Mouse (Mus musculus) embryonic fibroblast, embryonic 13.5 days (primary cell): ENCODE measurements around the gene Vmn1r128. TPM values are rescaled to one million over a fixed set of nuclear protein-coding genes. Genes with fewer than 3 reads are reported as not detected.
"Not testable (repeated sequence)": the region's sequence is repeated elsewhere in the genome, so short reads cannot be mapped to it uniquely, and the experiment has no call there.

ENCODE experiments used
- H3K27ac ChIP-seq: 2 replicates; pipeline ENCODE4 v1.5.1; 2012; ENCODE audit warnings: low read length, control low read depth, inconsistent platforms; ENCODE audit not compliant: insufficient read depth
- H3K4me1 ChIP-seq: 2 replicates; pipeline ENCODE4 v1.6.1; 2011; ENCODE audit warnings: low read length; ENCODE audit not compliant: control insufficient read depth, insufficient read depth
- H3K4me3 ChIP-seq: 2 replicates; pipeline ENCODE4 v1.5.1; 2011; ENCODE audit warnings: mild to moderate bottlenecking, control low read depth, low read length; ENCODE audit not compliant: insufficient read depth
- polyA plus RNA-seq: library from polyadenylated mRNA; stranded (reverse); fragments of >200 nt; gene quantifications from 2 replicates; pipeline ENCODE4 v1.2.4, GENCODE M21; 2011; ENCODE audit warnings: low read depth; ENCODE audit not compliant: missing spikeins, insufficient read length

The Vmn1r128 gene
- polyA plus RNA-seq = not detected in 2 replicates

GRCm38 (mm10) chr7:21349073-21349472 lies at the start of gene Vmn1r128:
TSS of gene Vmn1r128 (plus strand) at chr7:21349373.
- not testable (repeated sequence) for H3K27ac ChIP-seq, H3K4me1 ChIP-seq, H3K4me3 ChIP-seq

GRCm38 (mm10) chr7:21301367-21301766 lies 47.8 kb upstream of the Vmn1r128 start, which contains the start of gene Vmn1r126:
TSS of gene Vmn1r126 (minus strand) at chr7:21301467.
- H3K4me1 ChIP-seq = not testable (repeated sequence)

GRCm38 (mm10) chr7:21319761-21320160 lies 29.4 kb upstream of the Vmn1r128 start, which contains the start of gene Vmn1r127:
TSS of gene Vmn1r127 (minus strand) at chr7:21319861.
- H3K27ac ChIP-seq, H3K4me1 ChIP-seq, H3K4me3 ChIP-seq: not testable (repeated sequence)

More at GRCm38 (mm10) chr7:21301367-21301766, 47.8 kb upstream of the Vmn1r128 start, which contains the start of gene Vmn1r126:
- not testable (repeated sequence) for H3K27ac ChIP-seq, H3K4me3 ChIP-seq

GRCm38 (mm10) chr7:21361191-21361590 lies 12.0 kb downstream of the Vmn1r128 start, which contains the start of gene Vmn1r129:
TSS of gene Vmn1r129 (minus strand) at chr7:21361291.
- H3K4me1 ChIP-seq, H3K4me3 ChIP-seq, H3K27ac ChIP-seq: not testable (repeated sequence)

Other genes with a start within 250 kb of the Vmn1r128 start
- not detected in 2 replicates for gene Vmn1r122, start 215.2 kb upstream of the Vmn1r128 start, polyA plus RNA-seq
- not detected in 2 replicates for gene Vmn1r123, start 187.2 kb upstream of the Vmn1r128 start, polyA plus RNA-seq
- gene Gm5157, start 158.9 kb upstream of the Vmn1r128 start, polyA plus RNA-seq = not detected in 2 replicates
- not detected in 2 replicates for gene Vmn1r124, start 88.8 kb upstream of the Vmn1r128 start, polyA plus RNA-seq
- gene Vmn1r125, start 77.2 kb upstream of the Vmn1r128 start, polyA plus RNA-seq = not detected in 2 replicates
- not detected in 2 replicates for gene Vmn1r126, start 47.9 kb upstream of the Vmn1r128 start, polyA plus RNA-seq
- not detected in 2 replicates for gene Vmn1r127, start 29.5 kb upstream of the Vmn1r128 start, polyA plus RNA-seq
- not detected in 2 replicates for gene Vmn1r129, start 11.9 kb downstream of the Vmn1r128 start, polyA plus RNA-seq
- not detected in 2 replicates for gene Gm6882, start 83.4 kb downstream of the Vmn1r128 start, polyA plus RNA-seq
- gene Vmn1r130, start 162.4 kb downstream of the Vmn1r128 start, polyA plus RNA-seq = not detected in 2 replicates
- gene Vmn1r131, start 196.7 kb downstream of the Vmn1r128 start, polyA plus RNA-seq = not detected in 2 replicates